Mouse (Mus musculus) G1E (cell line): ENCODE results near the gene Ppm1g. TPM values are rescaled to one million over a fixed set of nuclear protein-coding genes. Genes with fewer than 3 reads are reported as not detected.

ENCODE experiments used
- ATAC-seq: 2 replicates; pipeline ENCODE4 v1.8.0; 2016; ENCODE audit warnings: mild to moderate bottlenecking; ENCODE audit not compliant: insufficient number of reproducible peaks, poor library complexity, low FRiP score, severe bottlenecking; ENCODE audit errors: extremely low read depth
- DNase-seq: peaks from one replicate; pipeline ENCODE4 v3.0.0; 2012; ENCODE audit warnings: low spot score
- H3K27me3 ChIP-seq: 2 replicates; pipeline ENCODE4 v1.6.1; 2012; ENCODE audit warnings: mild to moderate bottlenecking, low read length, inconsistent platforms; ENCODE audit not compliant: insufficient read depth
- H3K36me3 ChIP-seq: replicated peaks from 2 replicates; pipeline ENCODE3; 2012; ENCODE audit warnings: mild to moderate bottlenecking, inconsistent platforms
- H3K4me1 ChIP-seq: 2 replicates; pipeline ENCODE4 v1.6.1; 2012; ENCODE audit warnings: low read depth, low read length, inconsistent platforms, mixed read lengths; ENCODE audit not compliant: insufficient read depth
- H3K4me3 ChIP-seq: 2 replicates; pipeline ENCODE4 v1.5.1; 2012; ENCODE audit warnings: low read depth, mild to moderate bottlenecking, inconsistent platforms, low read length, moderate library complexity, mixed read lengths
- H3K9me3 ChIP-seq: replicated peaks from 2 replicates; pipeline ENCODE4 v1.6.1; 2012; ENCODE audit warnings: inconsistent platforms
- CTCF ChIP-seq: IDR thresholded peaks from 2 replicates; pipeline ENCODE4 v1.5.1; 2012; ENCODE audit warnings: low read depth, low read length, inconsistent platforms, mixed read lengths
- GATA1 ChIP-seq: IDR thresholded peaks from 2 replicates; pipeline ENCODE4 v1.6.1; 2012; ENCODE audit warnings: borderline replicate concordance, low read length, inconsistent platforms, mixed read lengths
- GATA2 ChIP-seq: IDR thresholded peaks from 2 replicates; pipeline ENCODE4 v1.6.1; 2012; ENCODE audit warnings: low read depth, low read length, inconsistent platforms, borderline replicate concordance
- POLR2AphosphoS5 ChIP-seq: IDR thresholded peaks from 2 replicates; pipeline ENCODE4 v1.6.1; 2012; ENCODE audit warnings: low read depth, low read length, inconsistent platforms; ENCODE audit not compliant: insufficient replicate concordance
- TAL1 ChIP-seq: conservative IDR thresholded peaks from 2 replicates; pipeline ENCODE4 v1.6.1; 2012; ENCODE audit warnings: low read depth, low read length, inconsistent platforms, mixed read lengths
- polyA plus RNA-seq: library from polyadenylated mRNA; stranded (reverse); fragments of >175 nt; gene quantifications from 2 replicates; pipeline ENCODE4 v1.2.3, GENCODE M21; 2012
- total RNA-seq, 2 experiments: library from RNA; stranded (forward) in 1 of 2; stranded (reverse) in 1 of 2; fragments of 200-1000 nt in 1 of 2; fragments of >200 nt in 1 of 2; fragmentation: Nextera tagmentation in 1 of 2; gene quantifications; 2 replicates each; pipeline ENCODE4 v1.2.3; 2014 to 2017

Gene Ppm1g
- total and polyA plus RNA-seq, 3 experiments, result 173 to 297 (median 176) TPM

DNA sequence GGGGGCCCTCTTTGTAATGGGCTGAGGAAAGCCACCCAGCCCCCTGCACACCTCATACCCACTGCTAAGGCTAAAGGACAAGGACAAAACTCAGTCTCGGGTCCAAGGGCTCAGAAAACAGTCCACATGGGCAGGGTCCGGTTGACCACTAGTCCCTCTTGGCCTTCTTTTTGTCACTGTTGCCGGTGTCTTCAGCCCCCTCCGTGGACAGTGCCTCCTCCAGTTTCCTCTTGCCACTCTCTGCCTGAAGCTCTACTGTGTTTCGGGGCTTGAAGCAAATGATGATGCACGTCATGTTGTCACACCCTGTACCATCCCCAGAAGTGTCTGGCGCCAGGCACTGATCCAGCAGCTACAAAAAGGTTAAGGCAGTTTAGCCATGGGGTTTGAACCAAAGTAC is 17.6 kb downstream of the Ppm1g start:
- DNase-seq (no peak), ATAC-seq (no peak)
- H3K9me3 ChIP-seq, result no peaks in the 10 kb centered on the region
- H3K36me3 ChIP-seq, result peaks cover 90% of the 10 kb centered on the region
- peaks cover 60% of the 10 kb centered on the region for H3K4me1 ChIP-seq
- TF ChIP-seq GATA2, result no peak
- TF ChIP-seq POLR2AphosphoS5, result no peak
- no peak for TF ChIP-seq TAL1
- no peak for TF ChIP-seq CTCF
- TF ChIP-seq GATA1, result no peak
- no peaks in the 10 kb centered on the region for H3K27me3 ChIP-seq
- H3K4me3 ChIP-seq, result peak overlapping the region; percentile 84

DNA sequence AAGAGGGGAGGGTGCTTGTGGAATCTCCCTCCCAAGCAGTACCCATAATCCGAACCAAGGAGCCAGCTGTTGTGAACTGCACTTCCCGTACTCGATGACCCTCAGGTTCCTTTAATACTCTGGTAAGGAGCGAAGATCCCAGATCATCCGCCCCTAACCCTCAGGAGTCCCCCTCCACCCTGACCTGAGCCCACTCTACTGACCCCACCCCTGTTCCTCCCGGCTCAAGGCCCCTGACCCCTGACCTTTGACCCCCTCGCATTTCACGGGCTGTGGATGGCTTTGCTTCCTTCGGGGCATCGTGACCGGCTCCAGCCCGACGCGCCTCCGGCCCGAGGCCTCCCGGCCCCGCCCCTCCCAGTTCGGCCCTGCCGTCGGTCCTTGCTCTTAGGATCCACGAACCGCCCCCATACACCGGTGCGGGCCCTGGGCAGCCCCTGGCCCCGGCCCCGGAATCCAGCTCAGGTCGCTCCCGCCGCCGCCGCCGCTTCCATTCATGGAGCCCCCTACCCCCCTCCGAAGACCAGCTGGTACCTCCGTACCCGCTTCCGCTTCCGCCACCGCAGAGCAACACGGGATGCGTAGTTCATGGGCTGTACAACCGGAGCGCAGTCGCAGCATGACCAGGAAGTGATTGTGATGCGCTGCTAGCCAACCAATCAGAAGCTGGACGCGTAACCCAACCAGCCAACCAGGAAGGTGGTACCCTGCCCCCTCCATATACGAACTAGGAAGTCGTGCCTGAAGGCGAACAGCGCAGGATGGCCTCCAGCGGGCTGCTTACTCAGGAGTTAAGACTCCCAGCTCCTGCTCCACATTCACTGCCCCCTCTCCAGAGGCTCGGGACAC is 18.5 kb downstream of the Ppm1g start, which contains the start of gene Zfp513:
TSS of gene Zfp513 (minus strand) at position 562 of the 849 bp plus-strand sequence.
- H3K36me3 ChIP-seq, result peaks cover 90% of the 10 kb centered on the region
- ATAC-seq, result peak; percentile 98
- no peaks in the 10 kb centered on the region for H3K27me3 ChIP-seq
- peak; percentile 96 for DNase-seq
- TF ChIP-seq GATA2, result no peak
- TF ChIP-seq POLR2AphosphoS5, result peak; percentile 87; the same call in 1 of the 2 replicates
- no peaks in the 10 kb centered on the region for H3K9me3 ChIP-seq
- peak within 1 kb of the TSS; percentile 84 for H3K4me3 ChIP-seq
- H3K4me1 ChIP-seq, result peaks cover 66% of the 10 kb centered on the region

DNA sequence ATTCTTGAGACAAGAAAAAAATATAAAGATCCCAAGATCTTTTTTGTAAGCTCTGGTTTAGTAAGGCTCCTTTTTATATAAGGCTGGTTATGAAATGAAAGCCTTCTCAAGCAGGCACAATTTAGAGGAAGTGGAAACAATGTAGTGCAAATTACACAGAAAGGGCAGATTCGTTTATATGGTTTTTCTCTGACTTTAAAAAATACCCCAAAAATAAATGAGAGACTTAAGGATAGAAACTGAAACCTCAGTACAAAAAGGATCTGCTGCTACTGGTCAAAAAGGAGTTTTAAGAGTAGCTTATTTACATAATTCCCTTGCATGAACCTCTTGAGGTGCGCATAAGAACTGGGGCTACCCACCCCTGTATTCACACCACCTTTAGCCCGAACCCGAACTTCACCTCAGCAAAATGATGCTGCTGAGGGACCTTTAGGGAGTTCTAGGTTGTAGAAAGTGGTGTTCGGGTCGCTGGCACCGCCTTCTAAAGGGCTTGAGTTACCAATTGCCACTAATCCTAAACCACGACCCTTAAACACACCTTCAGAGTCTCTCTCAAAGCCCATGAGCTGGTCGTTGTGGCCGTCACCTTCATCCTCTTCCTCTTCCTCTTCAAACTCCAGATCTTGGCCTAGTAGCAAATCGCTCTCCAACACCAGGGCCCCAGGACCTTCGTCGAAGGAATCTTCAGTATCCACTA is 19.3 kb downstream of the Ppm1g start:
- ATAC-seq (no peak), DNase-seq (no peak)
- TF ChIP-seq GATA2 (no peak), POLR2AphosphoS5 (no peak), GATA1 (no peak), TAL1 (no peak), CTCF (no peak)
- Histone ChIP-seq H3K36me3 (peaks cover 91% of the 10 kb centered on the region), H3K9me3 (no peaks in the 10 kb centered on the region), H3K4me3 (peak overlapping the region; percentile 84), H3K27me3 (no peaks in the 10 kb centered on the region), H3K4me1 (peaks cover 72% of the 10 kb centered on the region)

GRCm38 (mm10) chr5:31200327-31200768 is 20.1 kb downstream of the Ppm1g start:
- TF ChIP-seq TAL1, result no peak
- no peak for TF ChIP-seq GATA1
- TF ChIP-seq POLR2AphosphoS5, result 0 out of 2 replicates have a peak, but pooled peaks have one; percentile 23
- H3K4me1 ChIP-seq, result peaks cover 76% of the 10 kb centered on the region
- no peaks in the 10 kb centered on the region for H3K9me3 ChIP-seq
- no peak for DNase-seq
- no peak for ATAC-seq
- no peaks in the 10 kb centered on the region for H3K27me3 ChIP-seq
- H3K36me3 ChIP-seq, result peaks cover 91% of the 10 kb centered on the region
- peak overlapping the region; percentile 65 for H3K4me3 ChIP-seq

GRCm38 (mm10) chr5:31199893-31200292 is 20.6 kb downstream of the Ppm1g start:
- H3K4me1 ChIP-seq, result peaks cover 79% of the 10 kb centered on the region
- peaks cover 91% of the 10 kb centered on the region for H3K36me3 ChIP-seq
- H3K27me3 ChIP-seq, result no peaks in the 10 kb centered on the region
- no peak for TF ChIP-seq GATA1
- 0 out of 2 replicates have a peak, but pooled peaks have one; percentile 67 for TF ChIP-seq POLR2AphosphoS5
- H3K4me3 ChIP-seq, result peak overlapping the region; percentile 65
- DNase-seq, result no peak
- ATAC-seq, result no peak
- no peaks in the 10 kb centered on the region for H3K9me3 ChIP-seq

DNA sequence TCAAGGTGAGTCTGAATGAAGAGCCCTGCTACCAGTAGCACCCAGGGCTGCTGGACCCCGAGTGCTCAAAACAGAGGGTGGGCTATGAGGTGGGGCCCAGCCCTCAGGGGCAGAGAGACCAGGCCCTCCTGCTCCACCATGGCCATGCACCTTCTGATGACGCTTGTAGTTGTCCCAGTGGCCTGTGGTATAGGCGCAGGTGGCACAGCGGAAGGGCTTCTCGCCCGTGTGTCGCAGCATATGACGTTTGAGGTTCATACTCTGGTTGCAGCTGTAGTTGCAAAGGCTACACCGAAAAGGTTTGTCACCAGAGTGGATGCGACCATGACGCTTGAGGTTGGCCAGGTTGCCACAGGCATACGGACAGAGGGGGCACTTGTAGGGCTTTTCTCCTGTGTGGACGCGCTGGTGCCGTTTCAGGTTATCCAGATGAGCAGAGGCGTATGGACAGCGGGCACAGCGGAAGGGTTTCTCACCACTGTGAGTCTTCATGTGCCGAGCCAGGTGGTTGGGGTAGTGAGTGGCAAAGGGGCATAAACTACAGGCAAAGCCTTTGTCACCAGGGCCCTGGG is 21.1 kb downstream of the Ppm1g start:
- TF ChIP-seq GATA1 (no peak), CTCF (no peak), GATA2 (no peak), POLR2AphosphoS5 (no peak), TAL1 (no peak)
- Histone ChIP-seq H3K4me1 (peaks cover 82% of the 10 kb centered on the region), H3K4me3 (peak overlapping the region; percentile 65; the same call in 1 of the 2 replicates), H3K9me3 (no peaks in the 10 kb centered on the region), H3K27me3 (no peaks in the 10 kb centered on the region), H3K36me3 (peaks cover 91% of the 10 kb centered on the region)
- no peak for ATAC-seq
- DNase-seq, result no peak
